ENCODE assay signal across 14 mouse cellular contexts in genomic region chr2:102924480-102924879, GRCm38 (mm10).
"Had no signal": no experiment of that assay in that cellular context is flagged by ENCODE, and none has a peak within 500 bp of the region (broad histone marks: within the 10 kb centered on the region; RNA-seq: fewer than 3 reads in every experiment).

No protein-coding gene starts in this region.

- H3K9ac ChIP-seq: limb, embryonic 15.5 days; liver, embryonic 12.5 days; liver, embryonic 14.5 days; midbrain, embryonic 13.5 days; midbrain, embryonic 15.5 days; neural tube, embryonic 12.5 days had no signal

- H3K27ac ChIP-seq: limb, embryonic 15.5 days; liver, embryonic 12.5 days; liver, embryonic 14.5 days; macrophage; midbrain, embryonic 13.5 days; midbrain, embryonic 15.5 days; neural tube, embryonic 12.5 days had no signal

- H3K36me3 ChIP-seq: limb, embryonic 15.5 days; liver, embryonic 12.5 days; midbrain, embryonic 13.5 days; midbrain, embryonic 15.5 days; neural tube, embryonic 12.5 days had no signal

- H3K4me2 ChIP-seq: limb, embryonic 15.5 days; liver, embryonic 12.5 days; midbrain, embryonic 11.5 days; midbrain, embryonic 13.5 days; midbrain, embryonic 15.5 days; neural tube, embryonic 12.5 days had no signal

- H3K9me3 ChIP-seq: limb, embryonic 15.5 days; liver, embryonic 12.5 days; midbrain, embryonic 15.5 days; neural tube, embryonic 12.5 days had no signal

- H3K4me3 ChIP-seq: limb, embryonic 15.5 days; liver, embryonic 12.5 days; midbrain, embryonic 13.5 days; midbrain, embryonic 15.5 days; neural tube, embryonic 12.5 days had no signal

- ATAC-seq: liver, embryonic 12.5 days; midbrain, embryonic 13.5 days; midbrain, embryonic 15.5 days had no signal

- H3K4me1 ChIP-seq: limb, embryonic 15.5 days; midbrain, embryonic 13.5 days; midbrain, embryonic 15.5 days; neural tube, embryonic 12.5 days had no signal

- DNase-seq: right cerebral cortex, postnatal 14 days; right cerebral cortex, postnatal 4 days; spleen, adult 18-20 months; thymus, adult 18-20 months; thymus, postnatal 14 days; thymus, postnatal 36 days had no signal

- H3K27me3 ChIP-seq: limb, embryonic 15.5 days; liver, embryonic 12.5 days; midbrain, embryonic 13.5 days; midbrain, embryonic 15.5 days; neural tube, embryonic 12.5 days had no signal
